Mouse (Mus musculus) gastrocnemius, adult 2 months (tissue): ENCODE measurements around the gene Tmem259. TPM values are rescaled to one million over a fixed set of nuclear protein-coding genes. Genes with fewer than 3 reads are reported as not detected.

Source experiments
- DNase-seq: peaks from one replicate; pipeline ENCODE4 v3.0.0; 2022
- H3K27ac ChIP-seq: fragments of 200-600 bp; 2 replicates; pipeline ENCODE4 v1.8.1; 2022; ENCODE audit warnings: mild to moderate bottlenecking
- H3K4me3 ChIP-seq: fragments of 200-600 bp; 2 replicates; pipeline ENCODE4 v1.8.1; 2022; ENCODE audit warnings: mild to moderate bottlenecking, moderate library complexity
- CTCF ChIP-seq: fragments of 200-600 bp; IDR thresholded peaks from 2 replicates; pipeline ENCODE4 v1.8.1; 2022; ENCODE audit warnings: antibody characterized with exemption, mild to moderate bottlenecking, moderate library complexity
- intact Hi-C: fragments of 180-260 bp; cut with DNase I; formaldehyde crosslinking; loops from one replicate; pipeline ENCODE4 v1.15.1; 2025
- long read RNA-seq, 2 experiments: library from polyadenylated mRNA; stranded (forward); transcript quantifications; one replicate each; pipeline ENCODE4 v2.0.0; 2021
- total RNA-seq, 2 experiments: library from RNA; stranded (reverse); gene quantifications; 2 replicates each; pipeline ENCODE4 v1.2.3; 2021

Tmem259 gene
- total RNA-seq: 10 to 100 TPM; 70.9 to 75.1 TPM
- long read RNA-seq, experiment 1, transcript Tmem259-201 (11 exons, 2,225 nt): major isoform, 30 of 48 reads
- long read RNA-seq, experiment 1, partial matches to known transcripts: 7 of 48 reads
- long read RNA-seq, experiment 1, other reads (novel, unspliced or antisense): 10 of 48 reads
- long read RNA-seq, experiment 2, transcript Tmem259-201 (11 exons, 2,225 nt): major isoform, 33 of 55 reads
- long read RNA-seq, experiment 2, partial matches to known transcripts: 13 of 55 reads
- long read RNA-seq, experiment 2, other reads (novel, unspliced or antisense): 9 of 55 reads

- intact Hi-C loops: loop anchor here (2.0 kb wide), 1 partner anchor 180 kb away; the partner anchor contains the start of gene Cirbp
- Histone ChIP-seq H3K27ac (peak within 1 kb of the TSS; percentile 99), H3K4me3 (peak within 1 kb of the TSS; percentile 88)
- peak; percentile 92 for DNase-seq
- peak; percentile 56 for TF ChIP-seq CTCF
Measured at GRCm38 (mm10) chr10:79984195-79984816, at the start of gene Tmem259. Tmem259 (minus strand) TSS chr10:79984330.

- TF ChIP-seq CTCF: no peak
- intact Hi-C loops: loop anchor here (5.0 kb wide), 1 partner anchor 99 kb away; no protein-coding TSS in a partner anchor
- peak; percentile 63 for DNase-seq
- Histone ChIP-seq H3K27ac (peak overlapping the region; percentile 81), H3K4me3 (no peak overlapping the region)
Measured at GRCm38 (mm10) chr10:80032799-80033480, 48.8 kb upstream of the Tmem259 start.

GRCm38 (mm10) chr10:80030736-80031135 is 46.6 kb upstream of the Tmem259 start:
- no peak for DNase-seq
- Histone ChIP-seq H3K27ac (no peak overlapping the region), H3K4me3 (no peak overlapping the region)
- intact Hi-C loops: loop anchor here (5.0 kb wide), 1 partner anchor 102 kb away; no protein-coding TSS in a partner anchor
- no peak for TF ChIP-seq CTCF

GRCm38 (mm10) chr10:80030191-80030590 is 46.1 kb upstream of the Tmem259 start:
- H3K4me3 ChIP-seq: no peak overlapping the region
- no peak for TF ChIP-seq CTCF
- no peak overlapping the region for H3K27ac ChIP-seq
- intact Hi-C loops: loop anchor here (5.0 kb wide), 1 partner anchor 102 kb away; no protein-coding TSS in a partner anchor
- DNase-seq: no peak

- Histone ChIP-seq H3K27ac (no peak overlapping the region), H3K4me3 (no peak overlapping the region)
- TF ChIP-seq CTCF: no peak
- no peak for DNase-seq
- intact Hi-C loops: no loop called here
Measured at GRCm38 (mm10) chr10:80028521-80028846, 44.4 kb upstream of the Tmem259 start.

DNA sequence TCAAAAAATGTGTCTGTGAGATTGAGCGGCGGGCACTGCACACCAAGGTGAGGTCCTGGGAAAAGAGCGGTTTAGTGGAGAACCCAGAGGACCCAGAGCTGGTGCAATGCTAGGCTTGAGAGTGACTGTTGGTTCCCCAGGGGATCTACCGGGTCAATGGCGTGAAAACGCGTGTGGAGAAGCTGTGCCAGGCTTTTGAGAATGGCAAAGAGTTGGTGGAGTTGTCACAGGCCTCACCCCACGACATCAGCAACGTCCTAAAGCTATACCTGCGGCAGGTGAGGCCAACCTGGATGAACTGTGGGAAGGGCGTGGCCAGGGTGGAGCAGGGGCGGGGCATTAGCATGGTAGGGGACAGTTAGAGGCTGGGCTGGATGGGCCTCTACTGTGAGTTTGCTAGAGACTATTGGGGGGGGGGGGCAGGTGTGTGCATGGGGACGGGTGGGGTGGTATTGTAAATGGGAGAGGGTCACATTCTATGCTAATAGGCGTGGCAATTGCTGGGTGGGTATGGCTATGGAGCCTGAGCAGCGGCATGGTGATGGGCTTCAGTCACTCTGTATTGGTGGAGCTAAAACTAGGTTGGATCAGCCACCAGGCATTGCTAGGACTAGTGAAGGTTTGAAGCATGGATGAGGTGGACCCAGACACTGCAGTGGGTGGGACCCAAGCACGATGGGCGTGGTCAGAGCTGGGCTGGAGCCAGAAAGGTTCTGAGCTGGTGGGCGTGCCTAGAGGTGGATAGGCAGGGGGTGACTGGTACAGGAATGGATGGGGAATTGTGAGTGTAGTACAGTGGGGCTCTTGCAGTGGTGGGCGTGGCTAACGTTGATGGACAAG is 43.8 kb upstream of the Tmem259 start:
- TF ChIP-seq CTCF: no peak
- Histone ChIP-seq H3K4me3 (no peak overlapping the region), H3K27ac (no peak overlapping the region)
- DNase-seq: no peak
- intact Hi-C loops: no loop called here

DNA sequence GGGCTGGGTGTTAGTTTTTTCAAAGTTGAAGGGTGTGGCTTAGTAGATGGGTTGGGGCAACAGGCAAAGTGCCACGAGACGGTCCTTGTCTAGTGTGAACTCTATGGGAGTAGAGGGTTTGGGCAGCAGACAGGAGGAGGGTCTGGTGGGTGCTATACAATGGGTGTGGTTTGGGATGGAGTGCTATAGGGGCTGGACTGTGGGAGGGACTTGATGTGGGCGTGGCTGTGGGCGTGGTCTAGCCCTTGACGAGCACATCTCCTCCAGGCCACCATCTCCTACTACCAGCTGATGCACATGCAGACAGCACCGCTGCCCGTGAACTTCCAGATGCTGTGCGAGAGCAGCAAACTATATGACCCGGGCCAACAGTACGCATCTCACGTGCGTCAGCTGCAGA is 41.8 kb upstream of the Tmem259 start:
- H3K27ac ChIP-seq: no peak overlapping the region
- no peak for TF ChIP-seq CTCF
- no peak for DNase-seq
- H3K4me3 ChIP-seq: no peak overlapping the region
- intact Hi-C loops: no loop called here

- no peak for TF ChIP-seq CTCF
Measured at GRCm38 (mm10) chr10:80025463-80025862, 41.3 kb upstream of the Tmem259 start.

DNA sequence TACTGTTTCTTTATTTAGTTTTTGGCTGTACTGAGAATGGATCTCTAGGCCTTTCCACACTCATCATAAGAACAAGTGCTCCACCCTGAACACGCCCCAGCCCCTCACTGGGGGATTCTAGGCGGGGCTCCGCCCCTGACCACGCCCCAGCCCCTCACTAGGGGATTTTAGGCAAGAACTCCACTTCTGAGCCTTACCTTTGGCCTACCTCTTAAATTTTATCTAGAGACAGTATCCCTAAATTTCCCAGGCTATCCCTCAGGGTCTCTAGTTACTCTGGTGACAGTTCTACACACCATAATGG is 40.9 kb upstream of the Tmem259 start:
- no peak for DNase-seq
- H3K27ac ChIP-seq: peak overlapping the region; percentile 51; the same call in 1 of the 2 replicates
- intact Hi-C loops: no loop called here
- no peak for TF ChIP-seq CTCF
- H3K4me3 ChIP-seq: no peak overlapping the region

More at GRCm38 (mm10) chr10:80025463-80025862, 41.3 kb upstream of the Tmem259 start:
- Histone ChIP-seq H3K27ac (no peak overlapping the region), H3K4me3 (no peak overlapping the region)
- intact Hi-C loops: no loop called here
- DNase-seq: no peak

DNA sequence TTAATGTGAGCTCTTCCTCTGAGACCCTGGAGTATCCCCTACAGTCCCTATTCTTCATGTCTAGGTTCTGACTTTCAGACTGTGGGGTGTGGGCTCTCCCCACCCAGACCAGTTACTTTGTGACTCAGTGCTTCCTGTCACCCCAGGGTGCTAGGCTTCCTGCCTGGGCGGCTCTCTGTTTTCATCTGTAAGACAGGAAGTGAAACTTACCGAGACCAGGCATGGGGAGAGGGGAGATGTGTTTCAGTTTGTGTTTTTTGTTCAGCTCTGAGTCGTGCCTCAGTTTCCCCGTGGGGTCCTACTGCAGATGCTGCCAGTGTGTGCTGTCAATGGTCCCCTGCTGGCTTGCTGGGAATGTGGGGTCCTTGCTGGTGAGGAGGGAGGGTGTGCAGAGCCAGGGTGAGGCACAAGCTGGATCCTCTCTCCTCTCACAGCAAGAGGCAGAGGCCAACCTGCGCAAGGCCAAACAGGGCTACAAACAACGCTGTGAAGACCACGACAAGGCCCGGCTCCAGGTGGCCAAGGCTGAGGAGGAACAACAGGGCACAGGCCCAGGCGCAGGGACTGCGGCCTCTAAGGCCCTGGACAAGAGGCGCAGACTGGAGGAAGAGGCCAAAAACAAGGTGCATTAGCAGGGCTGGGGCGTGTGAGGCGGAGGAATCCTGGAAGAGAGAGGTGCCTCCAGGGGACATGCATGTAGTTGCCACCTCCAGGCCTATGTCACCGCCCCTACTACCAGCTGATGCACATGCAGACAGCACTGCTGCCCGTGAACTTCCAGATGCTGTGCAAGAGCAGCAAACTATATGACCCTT is 40.3 kb upstream of the Tmem259 start:
- no peak for TF ChIP-seq CTCF
- H3K27ac ChIP-seq: peak overlapping the region; percentile 51
- DNase-seq: no peak
- H3K4me3 ChIP-seq: no peak overlapping the region
- intact Hi-C loops: no loop called here

- DNase-seq: no peak
- intact Hi-C loops: no loop called here
- H3K27ac ChIP-seq: peak overlapping the region; percentile 51
- TF ChIP-seq CTCF: no peak
- no peak overlapping the region for H3K4me3 ChIP-seq
Measured at GRCm38 (mm10) chr10:80023758-80024157, 39.6 kb upstream of the Tmem259 start.

GRCm38 (mm10) chr10:80022806-80023205 is 38.7 kb upstream of the Tmem259 start:
- intact Hi-C loops: no loop called here
- no peak for TF ChIP-seq CTCF
- H3K27ac ChIP-seq: no peak overlapping the region
- no peak overlapping the region for H3K4me3 ChIP-seq
- DNase-seq: no peak
